Mouse (Mus musculus) embryo, embryonic 11.5 days (tissue): Measurements from ENCODE around the gene Krt27.

Experiments used
- DNase-seq: peaks from one replicate; pipeline ENCODE4 v3.0.0-alpha.2; 2012; ENCODE audit warnings: low read depth, low spot score

Krt27 gene

DNA sequence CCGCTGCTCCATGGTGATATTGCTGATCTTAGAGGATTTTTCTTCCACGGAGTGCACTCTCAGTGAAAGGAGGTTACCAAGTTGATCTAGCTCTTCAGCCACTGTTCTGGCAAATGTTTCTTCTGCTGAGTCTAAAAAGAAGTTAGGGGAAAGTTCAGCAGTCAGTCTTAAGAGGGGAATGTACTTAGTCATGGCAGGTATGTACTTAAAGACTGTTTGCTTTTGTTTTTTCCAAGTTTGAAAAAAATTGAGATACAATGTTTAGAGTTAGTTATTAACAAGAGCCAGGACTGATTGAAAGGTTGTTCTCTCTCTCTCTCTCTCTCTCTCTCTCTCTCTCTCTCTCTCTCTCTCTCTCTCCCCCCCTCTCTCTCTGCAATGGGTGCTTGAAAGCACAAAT, 21.2 kb downstream of the Krt27 start:
- no peak for DNase-seq

DNA sequence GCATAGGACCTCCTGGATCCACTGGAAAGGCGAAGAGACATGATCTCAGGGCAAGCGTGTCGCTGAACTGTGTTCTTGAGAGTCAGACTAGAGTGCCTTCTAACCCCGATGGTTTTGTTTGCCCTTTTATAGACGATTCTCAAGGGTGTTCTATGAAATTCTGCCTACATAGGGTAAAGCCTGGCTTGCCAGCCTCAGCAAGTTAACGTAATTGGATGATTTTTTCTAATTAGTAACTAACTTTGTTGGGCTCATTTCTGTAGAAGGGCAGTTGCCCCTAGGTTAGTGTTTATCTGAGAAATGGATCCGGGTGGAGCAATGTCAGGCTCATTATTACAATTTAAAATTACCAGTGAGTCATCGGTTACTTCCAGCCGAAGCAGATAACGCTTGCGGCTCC, 28.1 kb downstream of the Krt27 start, which contains the start of gene Krt25:
TSS of gene Krt25 (minus strand) at position 101 of the 400 bp plus-strand sequence.
- DNase-seq, result no peak

DNA sequence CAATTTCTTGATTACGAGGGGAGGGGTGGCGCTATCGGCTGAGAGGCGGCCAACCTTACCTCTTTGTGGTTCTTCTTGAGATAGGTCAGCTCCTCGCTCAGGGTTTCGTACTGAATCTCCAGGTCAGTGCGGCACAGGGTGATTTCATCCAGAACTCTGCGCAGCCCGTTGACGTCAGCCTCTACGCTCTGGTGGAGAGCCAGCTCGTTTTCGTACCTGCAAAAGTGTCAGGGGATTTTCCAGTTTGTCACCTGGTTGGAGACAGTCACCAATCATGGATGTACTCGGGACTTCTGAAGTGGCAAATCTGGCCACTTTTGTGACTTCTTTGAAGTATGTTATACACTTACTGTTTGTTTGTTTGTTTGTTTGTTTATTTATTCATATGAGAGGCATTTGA, 29.8 kb downstream of the Krt27 start:
- DNase-seq, result no peak

DNA sequence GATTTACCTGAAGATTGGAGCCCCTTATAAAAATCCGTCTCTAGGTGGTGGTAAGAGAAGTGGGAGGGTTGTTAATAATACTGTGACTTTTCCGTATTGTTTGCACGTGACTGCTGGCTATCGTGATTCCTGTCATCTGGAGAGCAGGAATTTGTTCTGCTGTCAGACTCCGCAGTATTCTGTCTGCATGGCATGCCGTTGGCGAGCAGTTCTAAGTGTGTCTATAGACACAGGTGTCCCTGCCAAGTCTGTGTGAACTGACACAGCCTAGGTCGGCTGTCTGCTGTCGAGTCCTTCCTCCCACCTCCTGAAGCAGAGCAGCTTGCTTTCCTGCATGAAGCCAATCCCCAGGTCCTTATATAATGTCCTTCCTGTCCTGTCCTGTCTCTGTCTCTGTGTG, 31.8 kb downstream of the Krt27 start:
- DNase-seq, result no peak

DNA sequence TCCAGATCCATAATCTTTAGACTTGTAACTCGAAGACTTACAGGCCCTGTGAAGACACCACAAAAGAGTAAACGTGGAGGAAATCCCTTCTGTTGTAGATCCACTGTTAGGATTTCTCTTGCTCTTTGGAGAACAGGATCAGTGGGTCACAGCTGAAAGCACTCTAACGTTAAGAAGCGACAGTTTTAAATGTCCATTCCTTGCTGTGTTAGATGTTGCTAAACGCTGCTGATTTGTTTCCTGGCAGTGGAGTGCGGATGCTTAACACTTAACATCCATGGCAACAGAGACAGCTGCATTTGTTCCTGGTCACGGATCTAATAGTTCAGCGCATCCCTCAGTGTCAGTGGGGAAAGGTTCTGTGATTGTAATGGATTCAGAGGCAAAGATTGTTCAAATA, 34.4 kb downstream of the Krt27 start:
- no peak for DNase-seq

DNA sequence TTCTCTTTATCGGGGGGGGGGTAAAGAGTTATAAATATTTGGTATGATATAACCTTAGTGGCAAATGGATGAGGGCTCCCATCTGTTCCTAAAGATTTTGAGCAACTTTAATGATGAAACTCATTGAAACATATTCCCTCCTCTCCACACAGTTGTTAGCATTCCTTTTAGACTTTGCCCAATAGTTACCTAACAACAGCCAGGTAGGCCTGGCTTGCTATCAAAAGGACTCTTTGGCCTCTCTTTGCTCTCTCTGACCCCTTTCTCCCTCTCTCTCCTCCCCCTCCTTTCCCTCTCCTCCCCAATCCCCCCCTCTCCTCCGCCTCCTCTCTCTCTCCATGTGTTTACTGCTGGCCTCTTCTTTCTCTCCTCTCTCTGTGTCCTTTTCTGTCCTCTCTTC, 36.3 kb downstream of the Krt27 start:
- no peak for DNase-seq

DNA sequence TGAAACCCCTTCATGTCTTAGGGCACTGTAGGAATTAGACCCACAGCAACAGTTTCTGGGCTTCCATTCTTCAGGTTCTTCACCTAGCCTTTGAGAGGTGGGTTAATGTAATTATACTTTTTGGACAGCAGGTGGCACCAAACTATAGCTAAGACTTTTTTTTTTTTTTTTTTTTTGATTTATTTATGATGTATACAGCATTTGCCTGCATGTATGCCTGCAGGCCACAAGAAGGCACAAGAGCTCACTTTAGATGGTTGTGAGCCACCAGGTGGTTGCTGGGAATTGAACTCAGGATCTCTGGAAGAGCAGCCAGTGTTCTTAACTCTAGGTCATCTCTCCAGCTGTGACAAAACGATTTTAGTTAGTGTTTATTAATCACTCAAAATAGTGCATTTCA, 40.0 kb downstream of the Krt27 start:
- DNase-seq, result peak; percentile 45

DNA sequence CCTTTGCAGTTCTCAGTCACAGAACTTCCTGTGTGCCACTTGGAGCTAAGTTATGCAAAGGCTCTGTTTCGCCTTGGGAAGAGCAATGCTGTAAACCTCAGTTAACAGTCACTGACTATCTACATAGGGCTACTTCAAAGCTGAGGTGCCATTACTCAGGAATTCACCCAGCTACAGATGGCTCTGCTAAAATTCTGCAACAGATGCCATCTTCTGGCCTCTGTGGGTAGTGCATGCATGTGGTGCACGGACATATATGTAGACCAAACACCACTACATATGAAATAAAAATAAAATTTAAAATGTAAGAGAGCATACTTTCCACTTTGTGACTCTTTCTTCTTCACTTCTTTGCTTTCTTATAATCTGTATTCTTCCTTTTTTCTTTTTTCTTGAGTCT, 43.3 kb downstream of the Krt27 start:
- DNase-seq, result peak; percentile 62
